Mouse (Mus musculus) bone marrow macrophage, adult 2 months (primary cell): ENCODE measurements around the gene Tsc22d4.

ENCODE experiments used
- CTCF ChIP-seq: IDR thresholded peaks from 2 replicates; pipeline ENCODE4 v1.5.1; 2012; ENCODE audit warnings: low read depth, mild to moderate bottlenecking, low read length, moderate library complexity
- POLR2A ChIP-seq: IDR thresholded peaks from 2 replicates; pipeline ENCODE4 v1.6.1; 2012; ENCODE audit warnings: mild to moderate bottlenecking, low read depth, low read length, borderline replicate concordance

DNA sequence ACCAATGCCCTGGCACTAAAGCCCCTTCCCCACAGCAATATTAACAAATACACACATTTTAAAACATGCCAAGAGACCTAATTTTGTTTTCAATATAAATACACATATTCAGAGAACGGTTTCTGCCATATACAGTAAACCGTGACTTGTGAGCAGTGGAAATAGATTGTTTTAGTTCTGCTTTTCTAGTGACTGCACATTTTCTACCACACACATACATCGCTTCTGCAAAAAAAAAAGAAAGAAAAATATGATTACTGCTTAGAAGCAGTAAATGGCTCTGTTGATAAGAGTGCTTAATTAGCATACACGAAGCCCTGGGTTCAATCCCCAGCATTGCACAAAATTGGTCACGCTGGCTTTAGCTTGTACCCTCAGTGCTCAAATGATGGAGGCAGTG lies 21.7 kb upstream of the Tsc22d4 start:
- TF ChIP-seq CTCF (no peak), POLR2A (no peak)
